Mouse (Mus musculus) cerebellum, postnatal 14 days (tissue): ENCODE data around the gene Aar2.

Source experiments
- DNase-seq, 2 experiments: peaks; one replicate each; pipeline ENCODE4 v3.0.0; 2021; ENCODE audit warnings: mixed read lengths in 2 of 2

The Aar2 gene

DNA sequence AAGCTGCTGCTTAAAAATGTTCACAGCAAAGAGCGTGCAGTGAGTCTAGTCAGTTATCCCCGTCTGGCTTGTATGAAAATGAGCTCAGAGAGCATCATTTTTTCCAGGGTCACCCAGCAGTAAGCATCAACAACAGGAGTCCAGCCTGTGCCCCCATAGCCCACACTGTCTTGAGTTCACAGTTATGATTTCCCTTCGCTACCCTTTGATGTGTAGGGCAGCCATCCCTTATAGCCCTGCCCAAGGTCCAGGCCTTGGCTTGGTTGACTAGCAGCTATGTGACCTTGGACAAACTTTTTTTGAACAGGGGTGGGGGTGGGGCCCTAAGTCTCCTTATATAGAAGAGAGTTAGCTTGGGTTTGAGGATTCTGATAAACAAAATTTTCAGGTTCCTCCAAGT, 21.9 kb downstream of the Aar2 start:
- no peak for DNase-seq

- no peak for DNase-seq
These were observed 24.1 kb downstream of the Aar2 start for GRCm38 (mm10) chr2:156571521-156571920.

GRCm38 (mm10) chr2:156576850-156577587, 29.6 kb downstream of the Aar2 start:
- peak in 1 of 2 experiments; percentile 34 for DNase-seq

DNA sequence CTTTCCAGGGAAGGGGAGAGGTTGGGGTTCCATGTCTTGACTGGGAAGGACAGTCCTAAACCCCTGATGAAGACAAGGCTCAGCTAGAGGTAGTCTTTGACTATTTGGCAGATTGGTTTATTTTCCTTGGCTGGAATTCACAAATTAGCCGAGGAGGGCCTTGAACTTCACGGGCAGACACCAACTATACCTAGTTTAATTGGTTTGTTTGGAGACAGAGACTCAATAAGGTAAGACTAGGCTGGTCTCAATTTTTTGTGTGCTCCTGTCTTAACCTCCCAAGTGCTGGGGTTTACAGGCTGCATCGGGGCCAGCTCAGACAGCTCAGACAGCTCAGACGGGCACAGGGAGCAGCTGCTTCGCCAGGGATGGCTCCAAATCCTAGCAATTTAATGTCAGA, 33.1 kb downstream of the Aar2 start:
- DNase-seq = no peak

DNA sequence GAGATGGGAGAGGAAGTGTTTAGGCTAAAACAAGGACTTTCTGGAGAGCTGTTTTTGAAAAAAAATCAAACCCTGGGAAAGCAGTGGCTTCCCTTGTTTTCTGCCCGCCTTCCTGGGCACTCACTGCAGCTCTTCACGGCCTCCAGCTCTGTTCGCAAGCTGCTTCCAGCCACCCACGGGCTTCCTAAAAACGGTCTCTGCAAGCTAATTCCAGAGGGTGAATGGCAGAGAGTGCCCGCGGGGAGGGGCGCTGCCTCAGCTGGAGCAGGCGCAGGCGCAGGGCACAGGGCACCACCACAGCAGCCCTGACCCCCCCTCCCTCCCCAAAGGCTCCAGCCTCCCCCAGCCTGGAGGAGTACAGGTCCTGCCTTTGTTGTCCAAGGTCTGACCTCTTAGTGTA, 33.9 kb downstream of the Aar2 start:
- no peak for DNase-seq

DNA sequence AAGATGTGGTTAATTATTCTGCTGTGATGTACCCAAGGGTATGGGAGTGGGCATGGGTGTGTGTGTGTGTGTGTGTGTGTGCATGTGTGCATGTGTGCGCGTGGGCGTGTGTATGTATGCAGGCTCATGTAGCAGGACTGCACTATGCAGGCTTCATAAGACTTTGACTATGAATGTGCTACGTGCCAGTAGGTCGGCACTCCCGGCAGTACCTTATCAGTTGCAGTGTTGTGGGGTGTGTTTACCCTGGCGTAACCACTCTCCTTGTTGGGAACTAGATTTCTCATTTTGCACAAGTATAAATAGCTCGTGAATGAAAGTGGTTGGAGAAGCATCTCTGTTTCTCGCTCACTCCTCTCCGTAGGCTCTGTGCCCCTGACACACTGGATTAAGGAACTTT, 35.5 kb downstream of the Aar2 start:
- no peak for DNase-seq

- peak; percentile 49 to 50 for DNase-seq
These were observed 36.9 kb downstream of the Aar2 start for GRCm38 (mm10) chr2:156584154-156584796.

DNA sequence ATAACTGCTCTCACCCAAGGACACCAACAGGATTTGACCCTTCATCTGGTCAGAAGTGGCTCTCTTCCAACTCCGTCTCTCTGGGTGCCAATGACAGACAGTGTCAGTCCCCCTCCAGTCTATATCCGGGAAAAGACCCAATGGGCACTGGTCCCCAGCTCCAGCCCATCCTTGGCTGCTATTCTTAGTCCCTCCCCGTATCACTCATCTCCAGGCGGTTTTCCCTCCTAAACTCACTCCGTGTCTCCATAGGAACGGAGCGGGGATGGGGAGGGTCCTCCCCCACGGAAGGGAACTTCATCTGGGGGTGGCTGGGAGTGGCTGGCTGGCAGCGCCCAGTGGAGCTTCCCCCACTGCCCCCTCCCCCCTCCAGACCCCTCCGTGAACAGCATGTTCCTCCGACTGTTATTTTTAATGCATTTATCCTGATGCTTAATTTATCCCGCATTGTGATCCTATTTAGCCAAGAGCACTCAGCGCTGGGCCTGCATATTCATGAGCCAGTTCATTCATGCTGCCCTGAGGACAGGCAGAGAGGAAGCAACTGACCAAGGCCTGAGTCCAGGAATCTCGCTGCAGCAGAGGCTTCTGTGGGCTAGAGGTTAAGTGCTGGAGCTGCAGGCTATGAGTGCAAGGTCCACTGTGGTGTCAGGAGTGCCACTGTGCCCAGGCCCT, 37.5 kb downstream of the Aar2 start:
- DNase-seq = peak; percentile 58 to 62

- peak; percentile 57 to 66 for DNase-seq
These were observed 42.1 kb downstream of the Aar2 start for GRCm38 (mm10) chr2:156589481-156589880.

DNA sequence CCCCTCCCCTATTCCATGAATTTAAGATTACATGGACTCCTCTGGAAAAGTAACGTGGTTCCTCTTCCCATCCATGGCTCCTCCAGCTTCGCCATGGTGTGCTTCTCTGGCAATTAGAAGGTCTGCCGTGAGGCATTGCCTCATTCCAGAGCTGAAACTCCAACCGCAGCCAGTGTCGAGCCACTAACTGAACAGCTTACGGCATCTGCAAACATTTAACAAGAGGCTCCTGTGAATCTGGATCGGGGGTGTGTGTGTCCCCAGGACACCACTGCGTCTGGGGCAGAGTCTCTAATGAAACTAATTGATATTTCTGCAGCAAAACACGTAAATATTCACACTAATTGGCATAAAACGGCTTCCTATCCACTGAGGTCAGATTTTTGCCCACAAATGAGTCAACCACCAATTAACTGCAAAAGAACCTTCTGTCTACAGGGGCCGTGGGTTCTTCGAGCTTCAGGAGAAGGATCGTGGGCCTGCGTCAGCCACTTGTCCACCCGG, 47.7 kb downstream of the Aar2 start:
- no peak for DNase-seq

- DNase-seq = no peak
These were observed 55.2 kb downstream of the Aar2 start for GRCm38 (mm10) chr2:156602581-156602980.

- no peak for DNase-seq
These were observed 56.3 kb downstream of the Aar2 start for GRCm38 (mm10) chr2:156603671-156604070.

DNA sequence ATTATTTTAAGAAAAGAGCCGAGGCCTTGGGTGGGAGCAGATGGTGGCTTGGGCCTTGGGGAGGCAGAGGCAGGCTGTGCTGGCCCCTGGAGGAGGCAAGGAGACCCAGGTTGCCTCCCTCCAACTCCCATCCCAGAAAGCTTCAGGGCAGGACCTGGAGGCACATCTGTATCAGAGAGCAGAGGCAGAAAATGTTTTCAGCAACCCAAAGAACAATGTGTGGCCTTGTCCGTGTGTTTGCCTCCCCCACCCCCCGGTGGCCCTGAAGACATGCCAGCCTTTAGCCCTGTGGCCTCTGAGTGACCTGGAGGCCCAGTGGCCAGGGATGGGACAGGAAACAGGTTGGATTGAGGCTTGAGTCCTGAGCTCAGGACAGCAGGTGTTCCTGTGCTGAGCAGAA, 57.8 kb downstream of the Aar2 start:
- no peak for DNase-seq

GRCm38 (mm10) chr2:156605971-156606370, 58.6 kb downstream of the Aar2 start:
- DNase-seq = no peak

GRCm38 (mm10) chr2:156613081-156613540, 65.7 kb downstream of the Aar2 start:
- DNase-seq = peak; percentile 90

GRCm38 (mm10) chr2:156613541-156614257, 66.3 kb downstream of the Aar2 start, which contains the start of gene Dlgap4:
Dlgap4 (plus strand) TSS chr2:156613705.
- DNase-seq = peak; percentile 58 to 73

DNA sequence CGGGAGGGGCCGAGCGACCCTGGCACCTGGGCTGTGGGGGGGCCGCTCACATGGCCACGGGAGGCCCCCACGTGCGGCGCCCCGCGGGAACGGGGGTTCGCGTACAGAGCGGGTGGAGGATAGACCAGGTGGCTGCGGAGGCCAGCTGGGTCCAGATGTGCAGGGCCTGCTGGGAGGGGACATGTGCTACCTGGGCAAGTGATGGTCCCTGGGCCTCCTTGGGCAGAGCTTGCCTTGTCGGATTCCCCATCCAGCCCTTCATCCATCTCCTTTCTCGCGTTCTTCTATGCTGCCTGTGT, 66.8 kb downstream of the Aar2 start:
- DNase-seq = peak; percentile 41 to 54

- peak; percentile 47 to 56 for DNase-seq
These were observed 67.6 kb downstream of the Aar2 start for GRCm38 (mm10) chr2:156614661-156615654.

GRCm38 (mm10) chr2:156616513-156616912, 69.1 kb downstream of the Aar2 start:
- peak in 1 of 2 experiments; percentile 39 for DNase-seq

DNA sequence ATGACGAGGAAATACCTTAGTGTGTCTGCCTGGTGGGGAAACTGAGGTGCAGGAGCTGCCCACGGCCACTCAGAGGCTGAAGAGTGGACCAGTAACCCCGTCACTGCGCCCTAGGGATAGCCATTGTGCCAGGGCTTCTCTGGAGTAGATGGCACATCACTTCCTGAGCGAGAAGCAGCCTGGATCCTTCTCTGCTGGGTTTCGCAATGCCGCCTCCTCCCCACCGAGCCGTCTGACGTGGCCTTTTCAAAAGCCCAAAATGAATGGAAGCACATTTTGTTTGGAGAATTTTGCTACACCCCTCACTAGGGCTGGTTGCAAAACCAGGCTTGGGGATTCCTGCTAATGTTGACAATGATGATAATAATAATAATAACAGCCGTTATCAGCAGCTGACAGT, 70.2 kb downstream of the Aar2 start:
- no peak for DNase-seq
